9 mouse cellular contexts compared by ENCODE assay signal in genomic region chr17:14516097-14516496, GRCm38 (mm10).
DNase-seq lines count a peak whose midpoint lies in the region; ATAC-seq and TF ChIP-seq lines count a peak whose summit lies in the region.
"Had no signal": no experiment of that assay in that cellular context is flagged by ENCODE, and none has a peak within 500 bp of the region (broad histone marks: within the 10 kb centered on the region; RNA-seq: fewer than 3 reads in every experiment).

No protein-coding gene starts in this region.

- no peaks in the 10 kb centered on the region for H3K36me3 ChIP-seq in heart, embryonic 12.5 days
- no peaks in the 10 kb centered on the region for H3K36me3 ChIP-seq in kidney, postnatal 0 days (ENCODE audit: insufficient read depth, low read length)
- no peaks in the 10 kb centered on the region for H3K36me3 ChIP-seq in liver, embryonic 14.5 days (replicated peaks; ENCODE audit: control insufficient read depth, insufficient read depth, low read depth)
- H3K36me3 ChIP-seq: heart, embryonic 15.5 days had no signal

- no peak overlapping the region for H3K9ac ChIP-seq in heart, embryonic 12.5 days
- H3K9ac ChIP-seq in kidney, postnatal 0 days (ENCODE audit: low read depth, low read length), result no peak overlapping the region
- H3K9ac ChIP-seq in liver, embryonic 14.5 days (replicated peaks), result no peak overlapping the region
- H3K9ac ChIP-seq: heart, embryonic 15.5 days had no signal

- H3K27me3 ChIP-seq in heart, embryonic 12.5 days (replicated peaks), result peaks cover 41% of the 10 kb centered on the region
- peaks cover 4% of the 10 kb centered on the region; the same call in 1 of the 2 replicates for H3K27me3 ChIP-seq in kidney, postnatal 0 days (ENCODE audit: insufficient read depth, low read length)
- H3K27me3 ChIP-seq in liver, embryonic 14.5 days (ENCODE audit: control insufficient read depth, insufficient read depth, low read length), result no peaks in the 10 kb centered on the region

- H3K4me1 ChIP-seq in heart, embryonic 12.5 days (replicated peaks), result peaks cover 11% of the 10 kb centered on the region; the same call in 1 of the 2 replicates
- H3K4me1 ChIP-seq in kidney, postnatal 0 days (replicated peaks; ENCODE audit: insufficient read depth, low read length), result no peaks in the 10 kb centered on the region
- no peaks in the 10 kb centered on the region for H3K4me1 ChIP-seq in liver, embryonic 14.5 days (replicated peaks; ENCODE audit: control insufficient read depth in 2 of 2, insufficient read depth in 2 of 2, low read length in 1 of 2)
- H3K4me1 ChIP-seq: heart, embryonic 15.5 days had no signal

- 31% methylated on average over 8 of the region's 8 CpGs for WGBS in heart, embryonic 12.5 days
- 19% methylated on average over 8 of the region's 8 CpGs for WGBS in kidney, postnatal 0 days
- WGBS in liver, embryonic 14.5 days (ENCODE audit: insufficient replicate concordance), result 31% methylated on average over 8 of the region's 8 CpGs

- no peak for ATAC-seq in heart, embryonic 12.5 days (ENCODE audit: insufficient number of reproducible peaks, low FRiP score)
- ATAC-seq in kidney, postnatal 0 days (replicated peaks; ENCODE audit: low FRiP score, low read depth), result no peak
- no peak for ATAC-seq in liver, embryonic 14.5 days (ENCODE audit: insufficient read depth)
- ATAC-seq in granulocyte monocyte progenitor cell, adult 5-6 weeks (replicated peaks; ENCODE audit: poor library complexity, severe bottlenecking), result no peak

- intact Hi-C loops in heart, postnatal 14 days (cut with DNase I), result loop anchor here (1.0 to 10.0 kb wide), 2 partner anchors 228 to 381 kb away; no protein-coding TSS in a partner anchor

- TF ChIP-seq POLR2A in brain, embryonic 14.5 days (IDR thresholded peaks at IDR 0.05; ENCODE audit: borderline replicate concordance, extremely low read depth, insufficient read depth, insufficient read length, poor library complexity, severe bottlenecking), result no peak

- no peak overlapping the region for H3K4me3 ChIP-seq in heart, embryonic 12.5 days
- no peak overlapping the region for H3K4me3 ChIP-seq in kidney, postnatal 0 days (replicated peaks; ENCODE audit: low read depth, low read length)
- no peak overlapping the region for H3K4me3 ChIP-seq in liver, embryonic 14.5 days (ENCODE audit: insufficient read depth in 1 of 2, low read depth in 2 of 2, low read length in 2 of 2)
- H3K4me3 ChIP-seq: heart, embryonic 15.5 days had no signal

- peak; percentile 73 to 77 for DNase-seq in heart, postnatal 14 days
- DNase-seq in brain, embryonic 14.5 days (ENCODE audit: low read depth), result peak; percentile 74
- DNase-seq in forelimb bud, embryonic 11.5 days (ENCODE audit: low read depth, low spot score), result peak; percentile 77
- peak; percentile 84 for DNase-seq in kidney, postnatal 0 days (ENCODE audit: low spot score)
- no peak for DNase-seq in liver, embryonic 14.5 days (ENCODE audit: low read depth in 3 of 3, low spot score in 3 of 3)
- peak; percentile 44 for DNase-seq in ovary, postnatal 10 days (ENCODE audit: low spot score)

- TF ChIP-seq CTCF in brain, embryonic 14.5 days (IDR thresholded peaks at IDR 0.05; ENCODE audit: borderline replicate concordance, extremely low read depth, insufficient read depth, insufficient read length), result peak; percentile 76
- peak; percentile 82 for TF ChIP-seq CTCF in kidney, postnatal 0 days (IDR thresholded peaks at IDR 0.05; ENCODE audit: low read depth)
- peak; percentile 48 for TF ChIP-seq CTCF in liver, embryonic 14.5 days (IDR thresholded peaks at IDR 0.05; ENCODE audit: low read depth)

- TF ChIP-seq EP300 in liver, embryonic 14.5 days (IDR thresholded peaks at IDR 0.05; ENCODE audit: low read depth), result no peak

- H3K27ac ChIP-seq in heart, embryonic 12.5 days (ENCODE audit: poor library complexity, severe bottlenecking), result no peak overlapping the region
- no peak overlapping the region for H3K27ac ChIP-seq in kidney, postnatal 0 days
- no peak overlapping the region for H3K27ac ChIP-seq in liver, embryonic 14.5 days
- H3K27ac ChIP-seq: heart, embryonic 15.5 days had no signal

- no peak overlapping the region for H3K4me2 ChIP-seq in heart, embryonic 12.5 days
- H3K4me2 ChIP-seq in kidney, postnatal 0 days (ENCODE audit: low read length), result no peak overlapping the region
- no peak overlapping the region for H3K4me2 ChIP-seq in liver, embryonic 14.5 days (ENCODE audit: low read depth)
- H3K4me2 ChIP-seq: heart, embryonic 15.5 days had no signal

- H3K9me3 ChIP-seq in heart, embryonic 12.5 days (replicated peaks), result no peaks in the 10 kb centered on the region
- no peaks in the 10 kb centered on the region for H3K9me3 ChIP-seq in kidney, postnatal 0 days (replicated peaks; ENCODE audit: low read length)
- H3K9me3 ChIP-seq in liver, embryonic 14.5 days (ENCODE audit: control insufficient read depth, low read length), result no peaks in the 10 kb centered on the region
- H3K9me3 ChIP-seq: heart, embryonic 15.5 days had no signal

Comparison
In these comparisons a context has a peak if more than half of its experiments do, and no peak if none do; other contexts are left out.
1. DNase-seq: peak in heart, postnatal 14 days (2 of 2), brain, embryonic 14.5 days (single experiment), forelimb bud, embryonic 11.5 days (single experiment), kidney, postnatal 0 days (single experiment) and ovary, postnatal 10 days (single experiment); none in liver, embryonic 14.5 days (0 of 3).
2. Peak in every context shown above with its lines, with median percentiles within 50 percentile points of each other: CTCF ChIP-seq.